Comparison of ENCODE assay signal across 9 mouse cellular contexts in the genomic region with DNA sequence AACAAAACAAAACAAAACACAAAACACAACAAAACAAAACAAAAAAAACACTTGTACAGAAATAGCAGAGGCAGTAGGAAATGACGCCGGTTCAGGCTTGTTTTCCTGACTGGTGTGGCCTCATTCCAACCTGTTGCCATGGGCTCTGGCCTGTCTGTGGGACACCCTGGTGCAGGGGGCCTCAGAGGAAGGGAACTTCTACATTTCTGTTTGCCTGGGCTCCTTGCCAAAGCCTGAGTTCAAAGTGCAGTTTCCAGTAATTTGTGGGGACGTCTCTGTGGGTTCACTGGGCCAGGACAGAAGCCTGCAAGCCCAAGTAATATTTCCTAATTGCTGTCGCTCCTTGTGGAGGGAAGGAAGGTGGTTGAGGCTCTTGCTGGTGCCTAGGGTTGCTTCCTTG. TPM values are rescaled to one million over a fixed set of nuclear protein-coding genes. Genes with fewer than 3 reads are reported as not detected.
DNase-seq lines count a peak whose midpoint lies in the region; ATAC-seq and TF ChIP-seq lines count a peak whose summit lies in the region.
"Had no signal": no experiment of that assay in that cellular context is flagged by ENCODE, and none has a peak within 500 bp of the region (broad histone marks: within the 10 kb centered on the region; RNA-seq: fewer than 3 reads in every experiment).

No protein-coding gene starts in this region.

- TF ChIP-seq EP300 in MEL (IDR thresholded peaks at IDR 0.05; ENCODE audit: low read depth in 1 of 2, low read length in 2 of 2): peak; percentile 23 to 38; a peak in 2 of 4 replicates

- H3K4me2 ChIP-seq in intestine, embryonic 15.5 days (replicated peaks): no peak overlapping the region
- H3K4me2 ChIP-seq in liver, embryonic 15.5 days: no peak overlapping the region

- ATAC-seq in intestine, embryonic 15.5 days: peak; percentile 83
- peak; percentile 69 for ATAC-seq in liver, embryonic 15.5 days (ENCODE audit: insufficient read depth)
- ATAC-seq in monocyte, adult 5-6 weeks (replicated peaks; ENCODE audit: insufficient number of reproducible peaks, low FRiP score, low TSS enrichment, poor library complexity, severe bottlenecking): no peak

- peak overlapping the region; percentile 57 for H3K9ac ChIP-seq in MEL (ENCODE audit: control insufficient read depth, low read depth, low read length, poor library complexity, severe bottlenecking)
- H3K9ac ChIP-seq in intestine, embryonic 15.5 days: no peak overlapping the region
- no peak overlapping the region for H3K9ac ChIP-seq in liver, embryonic 15.5 days

- TF ChIP-seq CTCF in MEL (IDR thresholded peaks at IDR 0.05 in 2 of 3, conservative IDR thresholded peaks at IDR 0.05 in 1 of 3; ENCODE audit: control insufficient read depth in 1 of 3, insufficient read depth in 1 of 3, low read depth in 2 of 3, low read length in 3 of 3, poor library complexity in 1 of 3, severe bottlenecking in 1 of 3): no peak

- peaks cover 13 to 48% of the 10 kb centered on the region in 2 experiments for H3K4me1 ChIP-seq in MEL (ENCODE audit: control insufficient read depth in 1 of 2, insufficient read depth in 2 of 2, low read length in 2 of 2)
- peaks cover 22% of the 10 kb centered on the region for H3K4me1 ChIP-seq in intestine, embryonic 15.5 days (replicated peaks)
- H3K4me1 ChIP-seq in liver, embryonic 15.5 days (replicated peaks): peaks cover 30% of the 10 kb centered on the region

- no peaks in the 10 kb centered on the region for H3K27me3 ChIP-seq in MEL (ENCODE audit: control insufficient read depth in 1 of 2, insufficient read depth in 2 of 2, low read length in 2 of 2)
- no peaks in the 10 kb centered on the region for H3K27me3 ChIP-seq in intestine, embryonic 15.5 days (replicated peaks)
- H3K27me3 ChIP-seq in liver, embryonic 15.5 days: peaks cover 19% of the 10 kb centered on the region
- H3K27me3 ChIP-seq: CH12.LX had no signal

- no peaks in the 10 kb centered on the region for H3K9me3 ChIP-seq in MEL (replicated peaks; ENCODE audit: insufficient read depth, low read length)
- H3K9me3 ChIP-seq in intestine, embryonic 15.5 days: no peaks in the 10 kb centered on the region
- no peaks in the 10 kb centered on the region for H3K9me3 ChIP-seq in liver, embryonic 15.5 days (replicated peaks)

- DNase-seq in frontal cortex, postnatal 10 days (ENCODE audit: low spot score in 2 of 2): peak; percentile 38 to 56
- no peak for DNase-seq in frontal cortex, postnatal 36 days (ENCODE audit: low spot score in 2 of 2)
- DNase-seq in MEL (ENCODE audit: low read depth, low spot score): peak; percentile 90
- peak; percentile 28 for DNase-seq in gastrocnemius, postnatal 10 days
- peak; percentile 30 for DNase-seq in right cerebral cortex, postnatal 4 days

- TF ChIP-seq RAD21 in MEL (IDR thresholded peaks at IDR 0.05; ENCODE audit: low read depth, low read length): no peak

- no peak for TF ChIP-seq POLR2A in MEL (IDR thresholded peaks at IDR 0.05; ENCODE audit: control insufficient read depth in 1 of 2, insufficient read depth in 1 of 2, low read depth in 1 of 2, low read length in 2 of 2, poor library complexity in 1 of 2)

- no peaks in the 10 kb centered on the region for H3K79me2 ChIP-seq in MEL (ENCODE audit: control insufficient read depth, insufficient read depth, low read length, poor library complexity)

- H3K27ac ChIP-seq in MEL (ENCODE audit: control insufficient read depth, low read depth, low read length): peak overlapping the region; percentile 64
- H3K27ac ChIP-seq in intestine, embryonic 15.5 days: peak overlapping the region; percentile 61
- H3K27ac ChIP-seq in liver, embryonic 15.5 days (replicated peaks): peak overlapping the region; percentile 48; the same call in 1 of the 2 replicates

- 15% methylated on average over 4 of the region's 4 CpGs for WGBS in intestine, embryonic 15.5 days
- WGBS in liver, embryonic 15.5 days (ENCODE audit: insufficient replicate concordance): 27% methylated on average over 4 of the region's 4 CpGs

- H3K4me3 ChIP-seq in MEL (ENCODE audit: control insufficient read depth in 1 of 2, insufficient read depth in 1 of 2, low read depth in 2 of 2, low read length in 2 of 2): no peak overlapping the region; a peak in 1 of 4 replicates
- H3K4me3 ChIP-seq in intestine, embryonic 15.5 days (replicated peaks): no peak overlapping the region
- H3K4me3 ChIP-seq in liver, embryonic 15.5 days (replicated peaks): no peak overlapping the region

- peaks cover 0 to 25% of the 10 kb centered on the region in 2 experiments; a peak in 2 of 4 replicates for H3K36me3 ChIP-seq in MEL (ENCODE audit: control insufficient read depth in 1 of 2, insufficient read depth in 2 of 2, low read length in 2 of 2)
- no peaks in the 10 kb centered on the region for H3K36me3 ChIP-seq in intestine, embryonic 15.5 days
- no peaks in the 10 kb centered on the region for H3K36me3 ChIP-seq in liver, embryonic 15.5 days (replicated peaks)

TF ChIP-seq in MEL, 35 proteins besides CTCF, POLR2A, EP300 and RAD21:
- TF ChIP-seq ETS1 (IDR thresholded peaks at IDR 0.05; ENCODE audit: low read depth, low read length): peak; percentile 40; the same call in 1 of the 2 replicates
- TF ChIP-seq TBP (IDR thresholded peaks at IDR 0.05; ENCODE audit: low read depth, low read length): 0 out of 2 replicates have a peak, but pooled peaks have one; percentile 35
- TF ChIP-seq ELF1 (IDR thresholded peaks at IDR 0.05; ENCODE audit: low read depth, low read length): no peak

RNA-seq across cellular contexts. Expression of a gene that starts 4.9 kb away (rescaled TPM):
- total RNA-seq in MEL (2012; rRNA removed): 107 and 147 TPM in 2 replicates
- polyA plus RNA-seq in MEL (2012; ENCODE audit: insufficient read depth in 1 of 2, insufficient read length in 2 of 2, low read depth in 1 of 2, low replicate concordance in 2 of 2, missing spikeins in 1 of 2): 1 to 10 TPM in 1 of 2 experiments, not detected in 1; 1.0 TPM
- total RNA-seq in gastrocnemius, postnatal 10 days (2021): under 1 TPM in 1 of 2 experiments, not detected in 1; 0.25 TPM
- polyA plus RNA-seq in intestine, embryonic 15.5 days (2015; fragmentation: Nextera tagmentation; extraction: Ambion mirVana): 4.8 and 5.1 TPM in 2 replicates
- 2.2 and 2.6 TPM in 2 replicates for polyA plus RNA-seq in liver, embryonic 15.5 days (2015; fragmentation: Nextera tagmentation; extraction: Ambion mirVana)
- 24.7 to 61.8 TPM (median 41.2 TPM) in 3 replicates for total RNA-seq in monocyte, adult 5-6 weeks (2017)

Comparison
In these comparisons a context has a peak if more than half of its experiments do, and no peak if none do; other contexts are left out.
1. DNase-seq: peak in frontal cortex, postnatal 10 days (2 of 2), MEL (single experiment), gastrocnemius, postnatal 10 days (single experiment) and right cerebral cortex, postnatal 4 days (single experiment); none in frontal cortex, postnatal 36 days (0 of 2).
2. RNA of a gene that starts 4.9 kb away (total RNA-seq): 107 to 147 TPM in MEL and 24.7 to 61.8 TPM in monocyte, adult 5-6 weeks; 0.25 TPM in gastrocnemius, postnatal 10 days; every median in the first group is over 10 times any median in the second.
3. Peak in every context shown above with its lines, with median percentiles within 50 percentile points of each other: H3K27ac ChIP-seq.